8 mouse cellular contexts compared by ENCODE assay signal in the genomic region with DNA sequence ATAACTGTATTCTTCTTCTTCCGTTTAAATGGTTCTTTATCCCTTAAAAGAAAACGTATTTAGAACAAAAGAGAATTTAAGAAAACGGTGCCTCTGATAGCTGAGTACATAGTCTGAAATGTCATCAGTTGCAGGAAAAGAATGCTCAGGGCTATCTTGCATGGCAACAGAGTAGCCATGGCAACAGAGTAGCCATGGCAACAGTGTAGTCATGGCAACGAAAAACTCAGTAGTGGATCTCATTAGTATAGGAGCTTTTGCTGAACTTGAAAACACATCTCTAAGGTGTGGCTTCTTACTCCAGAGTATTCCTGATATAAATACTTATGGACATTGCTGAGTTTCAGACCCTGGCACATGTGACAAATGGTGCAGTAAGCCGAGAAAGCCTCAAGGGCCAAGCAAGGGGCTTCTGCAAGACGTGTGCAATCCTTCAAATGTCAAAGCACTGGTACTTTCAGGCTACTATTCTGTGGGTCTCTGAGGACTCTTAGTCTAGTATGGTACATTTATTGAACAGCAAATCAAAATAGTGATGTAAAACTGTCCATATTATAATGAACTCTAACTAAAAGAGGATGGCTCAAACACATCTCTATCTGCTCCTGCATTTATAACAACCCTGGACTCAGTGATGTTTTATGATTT.
DNase-seq lines count a peak whose midpoint lies in the region; ATAC-seq and TF ChIP-seq lines count a peak whose summit lies in the region.

No protein-coding gene starts in this region.

- H3K36me3 ChIP-seq in hindbrain, embryonic 10.5 days, result no peaks in the 10 kb centered on the region
- peaks cover 13% of the 10 kb centered on the region for H3K36me3 ChIP-seq in heart, embryonic 12.5 days

- DNase-seq in MN1 (ENCODE audit: low spot score), result peak; percentile 81
- DNase-seq in brain, embryonic 14.5 days (ENCODE audit: low read depth), result peak; percentile 97
- DNase-seq in hindbrain, embryonic 10.5 days (ENCODE audit: low spot score), result peak; percentile 88
- peak; percentile 64 for DNase-seq in left cerebral cortex, postnatal 4 days
- DNase-seq in right cerebral cortex, postnatal 10 days (ENCODE audit: low spot score in 2 of 2), result peak; percentile 88 to 93
- no peak for DNase-seq in gastrocnemius, adult 18-20 months (ENCODE audit: low spot score)
- no peak for DNase-seq in spleen, adult 12 weeks (ENCODE audit: low spot score)

- no peak for TF ChIP-seq CTCF in brain, embryonic 14.5 days (IDR thresholded peaks at IDR 0.05; ENCODE audit: borderline replicate concordance, extremely low read depth, insufficient read depth, insufficient read length)

- no peak overlapping the region for H3K4me2 ChIP-seq in heart, embryonic 12.5 days

- no peak overlapping the region for H3K4me3 ChIP-seq in hindbrain, embryonic 10.5 days
- no peak overlapping the region for H3K4me3 ChIP-seq in heart, embryonic 12.5 days

- H3K4me1 ChIP-seq in hindbrain, embryonic 10.5 days (replicated peaks), result peaks cover 41% of the 10 kb centered on the region
- peaks cover 41% of the 10 kb centered on the region for H3K4me1 ChIP-seq in heart, embryonic 12.5 days (replicated peaks)

- intact Hi-C loops in left cerebral cortex, postnatal 4 days (cut with DNase I), result no loop called here

- H3K9ac ChIP-seq in heart, embryonic 12.5 days, result no peak overlapping the region

- no peak for TF ChIP-seq POLR2A in brain, embryonic 14.5 days (IDR thresholded peaks at IDR 0.05; ENCODE audit: borderline replicate concordance, extremely low read depth, insufficient read depth, insufficient read length, poor library complexity, severe bottlenecking)

- H3K27me3 ChIP-seq in hindbrain, embryonic 10.5 days (ENCODE audit: insufficient read depth, poor library complexity, severe bottlenecking), result no peaks in the 10 kb centered on the region
- no peaks in the 10 kb centered on the region for H3K27me3 ChIP-seq in heart, embryonic 12.5 days (replicated peaks)

- no peaks in the 10 kb centered on the region for H3K9me3 ChIP-seq in hindbrain, embryonic 10.5 days
- H3K9me3 ChIP-seq in heart, embryonic 12.5 days (replicated peaks), result peaks cover 5% of the 10 kb centered on the region; the same call in 1 of the 2 replicates

- no peak for ATAC-seq in heart, embryonic 12.5 days (ENCODE audit: insufficient number of reproducible peaks, low FRiP score)

- H3K27ac ChIP-seq in hindbrain, embryonic 10.5 days, result no peak overlapping the region
- H3K27ac ChIP-seq in heart, embryonic 12.5 days (ENCODE audit: poor library complexity, severe bottlenecking), result no peak overlapping the region

- 44% methylated on average over 6 of the region's 6 CpGs for WGBS in hindbrain, embryonic 10.5 days
- WGBS in heart, embryonic 12.5 days, result 55% methylated on average over 6 of the region's 6 CpGs

Comparison
In these comparisons a context has a peak if more than half of its experiments do, and no peak if none do; other contexts are left out.
1. DNase-seq: peak in MN1 (single experiment), brain, embryonic 14.5 days (single experiment), hindbrain, embryonic 10.5 days (single experiment), left cerebral cortex, postnatal 4 days (single experiment) and right cerebral cortex, postnatal 10 days (2 of 2); none in gastrocnemius, adult 18-20 months (single experiment) and spleen, adult 12 weeks (single experiment).